Comparison of ENCODE assay signal across 8 mouse cellular contexts in the genomic region with DNA sequence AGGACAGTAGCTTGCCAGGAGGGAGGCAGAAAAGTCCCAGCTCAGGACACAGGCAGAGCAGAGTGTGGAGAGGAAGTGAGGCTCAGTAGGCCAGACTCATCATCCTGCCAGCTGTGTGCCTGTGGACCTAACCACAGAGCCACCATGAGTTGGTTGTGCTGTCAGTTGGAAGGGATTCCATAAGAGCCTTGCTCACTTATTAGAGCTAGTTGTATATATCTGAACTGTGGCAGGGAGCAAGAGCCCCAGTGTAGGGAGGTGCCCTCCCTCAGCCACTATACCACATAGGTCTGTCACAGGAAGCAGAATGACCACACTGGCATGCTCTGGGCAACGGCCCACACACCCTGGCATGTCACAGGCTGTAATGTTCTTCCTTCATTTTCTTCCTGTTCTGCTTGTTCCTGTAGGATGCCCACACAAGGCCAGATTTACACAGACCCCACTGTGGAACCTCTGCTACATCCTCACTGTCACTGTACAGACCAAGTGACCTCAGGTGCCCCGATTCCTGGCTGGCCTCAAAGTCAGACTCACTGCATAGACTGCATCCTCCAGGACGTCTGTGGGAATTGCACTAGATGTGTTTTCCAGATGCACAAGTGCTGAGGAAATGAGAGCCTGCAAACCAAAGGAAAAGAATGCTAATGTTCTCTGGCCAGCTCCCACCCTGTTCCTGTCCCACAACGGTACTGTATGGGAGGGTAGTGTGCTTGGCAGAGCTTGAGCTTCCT. TPM values are rescaled to one million over a fixed set of nuclear protein-coding genes. Genes with fewer than 3 reads are reported as not detected.
DNase-seq lines count a peak whose midpoint lies in the region; ATAC-seq and TF ChIP-seq lines count a peak whose summit lies in the region.

No protein-coding gene starts in this region.

- no peak for TF ChIP-seq CTCF in C2C12 (IDR thresholded peaks at IDR 0.05; ENCODE audit: control insufficient read depth, insufficient read depth, insufficient read length)

- peaks cover 38% of the 10 kb centered on the region for H3K4me1 ChIP-seq in embryonic facial prominence, embryonic 15.5 days
- H3K4me1 ChIP-seq in forebrain, embryonic 14.5 days (ENCODE audit: control insufficient read depth, insufficient read depth, low read length) = peaks cover 18% of the 10 kb centered on the region

- no peaks in the 10 kb centered on the region for H3K79me2 ChIP-seq in C2C12 (ENCODE audit: control insufficient read depth, insufficient read depth)

- intact Hi-C loops in heart, postnatal 36 days (cut with DNase I) = no loop called here

- H3K9ac ChIP-seq in embryonic facial prominence, embryonic 15.5 days = no peak overlapping the region
- no peak overlapping the region for H3K9ac ChIP-seq in forebrain, embryonic 14.5 days (ENCODE audit: low read length)

- H3K27me3 ChIP-seq in C2C12 (ENCODE audit: control insufficient read depth, insufficient read depth, insufficient read length) = no peaks in the 10 kb centered on the region
- no peaks in the 10 kb centered on the region for H3K27me3 ChIP-seq in embryonic facial prominence, embryonic 15.5 days
- H3K27me3 ChIP-seq in forebrain, embryonic 14.5 days (replicated peaks; ENCODE audit: control insufficient read depth, insufficient read depth, low read length) = no peaks in the 10 kb centered on the region

- peak; percentile 66 for ATAC-seq in embryonic facial prominence, embryonic 15.5 days (ENCODE audit: insufficient number of reproducible peaks, low FRiP score, low TSS enrichment, low read depth)
- ATAC-seq in megakaryocyte progenitor cell, adult 5-6 weeks (replicated peaks; ENCODE audit: poor library complexity) = peak; percentile 79
- ATAC-seq in forebrain, embryonic 14.5 days = no peak

- WGBS in embryonic facial prominence, embryonic 15.5 days = 53% methylated on average over 4 of the region's 4 CpGs
- WGBS in forebrain, embryonic 14.5 days = 76% methylated on average over 4 of the region's 4 CpGs

- H3K9me3 ChIP-seq in embryonic facial prominence, embryonic 15.5 days (replicated peaks) = no peaks in the 10 kb centered on the region
- no peaks in the 10 kb centered on the region for H3K9me3 ChIP-seq in forebrain, embryonic 14.5 days (replicated peaks; ENCODE audit: control insufficient read depth, low read length)

- H3K27ac ChIP-seq in embryonic facial prominence, embryonic 15.5 days (replicated peaks) = peak overlapping the region; percentile 65
- no peak overlapping the region for H3K27ac ChIP-seq in forebrain, embryonic 14.5 days (ENCODE audit: low read depth, low read length)

- H3ac ChIP-seq in C2C12 (ENCODE audit: control insufficient read depth, insufficient read length, low read depth) = peak overlapping the region; percentile 31

- no peak overlapping the region for H3K4me3 ChIP-seq in C2C12 (ENCODE audit: insufficient read depth, poor library complexity, severe bottlenecking)
- H3K4me3 ChIP-seq in embryonic facial prominence, embryonic 15.5 days (replicated peaks) = no peak overlapping the region
- H3K4me3 ChIP-seq in forebrain, embryonic 14.5 days (ENCODE audit: low read depth, low read length) = no peak overlapping the region

- no peaks in the 10 kb centered on the region for H3K79me3 ChIP-seq in C2C12 (ENCODE audit: low read depth)

- no peaks in the 10 kb centered on the region for H3K36me3 ChIP-seq in C2C12 (ENCODE audit: control insufficient read depth, insufficient read depth)
- no peaks in the 10 kb centered on the region for H3K36me3 ChIP-seq in embryonic facial prominence, embryonic 15.5 days
- no peaks in the 10 kb centered on the region for H3K36me3 ChIP-seq in forebrain, embryonic 14.5 days (ENCODE audit: control insufficient read depth, insufficient read depth, low read length)

- H3K4me2 ChIP-seq in embryonic facial prominence, embryonic 15.5 days (replicated peaks) = no peak overlapping the region
- no peak overlapping the region for H3K4me2 ChIP-seq in forebrain, embryonic 14.5 days (ENCODE audit: low read length)

- DNase-seq in heart, postnatal 36 days = peak; percentile 41 to 50
- no peak for DNase-seq in layer of hippocampus, adult 9-11 months
- DNase-seq in neural tube, embryonic 10.5 days (ENCODE audit: extremely low spot score, low spot score) = no peak
- no peak for DNase-seq in ovary, postnatal 14 days (ENCODE audit: low spot score)
- DNase-seq in forebrain, embryonic 14.5 days (ENCODE audit: low spot score) = no peak

TF ChIP-seq in C2C12, 6 proteins besides CTCF, POLR2A, EP300 and RAD21:
- TF ChIP-seq USF1 (IDR thresholded peaks at IDR 0.05; ENCODE audit: low read depth) = no peak
- TF ChIP-seq CEBPB (IDR thresholded peaks at IDR 0.05; ENCODE audit: low read depth) = no peak
- TF ChIP-seq MAX (IDR thresholded peaks at IDR 0.05) = no peak
- TF ChIP-seq MYOG (IDR thresholded peaks at IDR 0.05; ENCODE audit: control insufficient read depth, extremely low read depth, insufficient read length) = no peak
- TF ChIP-seq FOSL1 (IDR thresholded peaks at IDR 0.05; ENCODE audit: insufficient read depth, low read length, poor library complexity, severe bottlenecking) = no peak
- TF ChIP-seq MYOD1 (IDR thresholded peaks at IDR 0.05; ENCODE audit: control insufficient read depth, insufficient read length, low read depth) = peak; percentile 11

RNA-seq across cellular contexts. Expression of a gene that starts 45.2 kb away (rescaled TPM):
- 9.8 TPM for polyA plus RNA-seq in C2C12 (2012; fragmentation: generic; extraction: Trizol)
- 5.0 and 5.7 TPM in 2 replicates for polyA plus RNA-seq in embryonic facial prominence, embryonic 15.5 days (2015; fragmentation: Nextera tagmentation; extraction: Ambion mirVana)
- 1 to 10 TPM; 6.3 TPM for total RNA-seq in heart, postnatal 36 days (2021)
- total RNA-seq in megakaryocyte progenitor cell, adult 5-6 weeks (2015) = 25.5 and 29.6 TPM in 2 replicates
- 23.9 and 24.2 TPM in 2 replicates for total RNA-seq in megakaryocyte progenitor cell, adult 5-6 weeks (2017)
- polyA plus RNA-seq in forebrain, embryonic 14.5 days (2014; fragmentation: Nextera tagmentation; extraction: Ambion mirVana) = 3.9 and 4.2 TPM in 2 replicates

RNA-seq across cellular contexts. Expression of a gene that starts 45.3 kb away (rescaled TPM):
- 26.2 TPM for polyA plus RNA-seq in C2C12 (2012; fragmentation: generic; extraction: Trizol)
- 36.0 and 36.2 TPM in 2 replicates for polyA plus RNA-seq in embryonic facial prominence, embryonic 15.5 days (2015; fragmentation: Nextera tagmentation; extraction: Ambion mirVana)
- total RNA-seq in heart, postnatal 36 days (2021) = 10 to 100 TPM; 13.8 to 14.0 TPM
- 30.5 and 32.8 TPM in 2 replicates for total RNA-seq in megakaryocyte progenitor cell, adult 5-6 weeks (2015)
- 32.8 and 34.4 TPM in 2 replicates for total RNA-seq in megakaryocyte progenitor cell, adult 5-6 weeks (2017)
- 31.1 and 36.0 TPM in 2 replicates for polyA plus RNA-seq in forebrain, embryonic 14.5 days (2014; fragmentation: Nextera tagmentation; extraction: Ambion mirVana)

Comparison
In these comparisons a context has a peak if more than half of its experiments do, and no peak if none do; other contexts are left out.
1. DNase-seq: peak in heart, postnatal 36 days (2 of 2); none in layer of hippocampus, adult 9-11 months (single experiment), neural tube, embryonic 10.5 days (single experiment), ovary, postnatal 14 days (single experiment) and forebrain, embryonic 14.5 days (single experiment).